Mouse (Mus musculus): Measurements from ENCODE around the gene Igll1. TPM values are rescaled to one million over a fixed set of nuclear protein-coding genes. Genes with fewer than 3 reads are reported as not detected.
"Not testable (repeated sequence)": the region's sequence is repeated elsewhere in the genome, so short reads cannot be mapped to it uniquely, and the experiment has no call there.

Gene Igll1
- total RNA-seq (2022), result not detected

- no peak for DNase-seq (ENCODE audit: low spot score in 2 of 2)
These were observed at the start of gene Igll1 for GRCm38 (mm10) chr16:16863978-16864377. TSS of gene Igll1 (minus strand) at chr16:16863985.

DNA sequence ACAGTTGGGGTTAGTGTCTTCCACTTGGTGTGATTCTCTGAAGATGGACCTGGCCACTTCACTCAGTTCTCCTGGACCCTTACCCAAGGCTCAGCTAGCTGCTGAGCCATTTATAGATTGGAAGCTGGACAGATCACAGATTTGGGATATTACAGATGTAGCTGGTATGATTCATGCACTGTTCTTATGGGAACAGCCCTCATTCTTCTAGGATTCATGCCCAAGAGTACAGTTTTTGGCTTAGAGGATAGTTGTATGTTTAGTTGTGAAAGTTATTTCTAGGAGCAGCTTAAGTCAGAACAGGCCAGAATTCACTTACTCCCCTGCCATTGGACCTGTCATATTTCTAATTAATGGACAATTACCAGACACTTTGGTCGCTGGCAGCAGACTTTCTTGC, 49.7 kb upstream of the Igll1 start:
- no peak for DNase-seq (ENCODE audit: low spot score in 2 of 2)

GRCm38 (mm10) chr16:16911641-16912597, 48.1 kb upstream of the Igll1 start:
- DNase-seq (ENCODE audit: low spot score in 2 of 2), result peak; percentile 59 to 66

DNA sequence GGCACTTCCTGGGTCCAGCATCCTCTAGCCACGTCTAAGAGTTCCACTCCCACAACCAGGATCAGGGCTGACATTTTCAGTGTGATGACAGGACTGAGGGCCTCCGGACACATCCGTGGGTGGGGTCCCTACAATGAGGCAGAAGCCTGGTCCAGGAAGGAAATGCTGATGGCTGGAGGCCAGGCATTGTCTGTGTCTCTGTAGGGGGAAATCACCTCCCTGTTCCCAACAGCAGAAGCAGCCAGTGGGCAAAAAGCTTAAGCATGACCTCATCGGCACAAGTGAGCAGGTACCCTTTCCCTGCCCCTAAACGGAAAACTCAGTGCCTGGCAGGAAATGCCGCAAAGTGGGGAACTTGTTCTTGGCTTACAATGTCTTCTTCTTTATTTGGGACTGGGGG, 44.0 kb upstream of the Igll1 start:
- no peak for DNase-seq (ENCODE audit: low spot score in 2 of 2)

- DNase-seq (ENCODE audit: low spot score in 2 of 2), result no peak
These were observed 39.4 kb upstream of the Igll1 start for GRCm38 (mm10) chr16:16903188-16903587.

DNA sequence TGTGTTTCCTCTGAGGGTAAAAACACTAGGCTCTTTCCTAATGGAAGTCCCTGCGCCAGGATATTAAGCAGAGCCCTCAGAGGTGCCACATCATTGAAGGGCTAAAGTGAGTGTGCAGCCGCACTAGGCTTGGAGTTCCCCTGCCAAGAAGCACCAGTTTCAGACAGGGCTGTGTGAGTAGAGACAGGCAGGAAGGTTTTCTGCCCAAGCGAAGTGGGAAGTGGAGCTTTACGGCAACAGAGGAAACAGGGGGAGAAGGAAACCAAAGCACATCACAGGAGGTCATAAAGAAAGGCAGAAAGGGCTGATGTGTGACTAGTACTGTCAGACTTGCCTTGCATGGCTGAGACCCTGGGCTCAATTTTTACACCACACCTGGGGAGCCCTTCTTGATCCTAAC, 38.5 kb upstream of the Igll1 start:
- DNase-seq (ENCODE audit: low spot score in 2 of 2), result no peak

DNA sequence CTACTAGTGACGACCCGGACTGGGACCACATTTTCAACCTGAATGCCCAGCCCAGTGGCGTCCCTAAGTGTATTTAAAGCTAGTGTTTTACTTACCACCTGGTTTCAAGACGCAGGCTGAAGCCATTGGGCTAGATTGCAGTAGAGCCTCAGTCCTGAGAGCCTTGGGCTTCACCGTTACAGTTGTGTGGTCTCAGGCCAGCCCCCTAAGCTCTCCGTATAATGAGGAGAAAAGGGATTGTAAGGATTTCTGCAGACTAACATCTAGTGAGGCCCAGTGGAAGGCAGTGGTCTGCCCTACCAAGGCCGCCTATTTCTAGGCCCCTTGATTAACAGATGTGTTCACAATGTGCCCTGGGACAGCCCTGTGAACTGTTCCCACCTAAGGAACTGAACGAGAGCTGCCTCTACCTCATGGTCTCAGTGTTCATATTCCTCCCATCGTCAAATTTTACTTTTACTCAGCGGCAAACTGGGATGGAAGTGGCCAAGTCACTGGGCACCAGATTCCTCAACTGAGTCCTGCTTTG, 33.3 kb upstream of the Igll1 start:
- DNase-seq (ENCODE audit: low spot score in 2 of 2), result no peak

DNA sequence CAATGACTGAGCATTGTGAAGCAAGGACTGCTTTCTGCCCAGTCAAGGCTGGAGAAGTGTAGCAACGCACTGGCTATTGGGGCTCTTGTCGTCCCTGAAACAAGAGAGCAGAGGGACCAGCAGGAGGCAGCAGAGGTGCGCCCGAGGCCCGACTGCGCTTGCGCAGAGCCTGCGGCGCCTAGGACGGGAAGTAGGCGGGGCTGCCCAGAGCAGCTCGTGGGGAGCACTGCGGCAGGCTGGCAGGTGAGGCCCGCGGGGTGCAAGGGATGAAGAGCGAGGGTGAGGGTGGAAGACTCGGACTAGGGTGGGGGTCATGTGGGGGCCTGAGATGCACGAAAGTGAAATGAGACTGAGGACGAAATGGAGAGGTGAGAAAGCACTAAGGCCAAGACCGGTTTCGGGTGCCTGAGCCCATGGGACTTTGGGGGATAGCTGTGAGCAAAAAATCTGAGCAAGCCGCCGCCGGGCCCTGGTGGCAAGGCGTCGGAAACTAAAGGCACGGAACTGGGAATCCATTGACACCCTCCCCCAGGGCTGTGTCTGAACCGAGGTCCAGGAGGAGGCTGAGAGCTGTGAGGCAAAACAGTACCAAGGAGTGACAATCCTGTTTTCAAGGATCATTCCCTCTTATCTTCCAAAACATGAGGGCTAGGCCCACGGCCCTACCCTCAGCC, 32.7 kb upstream of the Igll1 start, which contains the start of gene Ppm1f:
Ppm1f (plus strand) TSS at position 88 of the 674 bp plus-strand sequence.
- peak; percentile 89 for DNase-seq (ENCODE audit: low spot score in 2 of 2)

DNA sequence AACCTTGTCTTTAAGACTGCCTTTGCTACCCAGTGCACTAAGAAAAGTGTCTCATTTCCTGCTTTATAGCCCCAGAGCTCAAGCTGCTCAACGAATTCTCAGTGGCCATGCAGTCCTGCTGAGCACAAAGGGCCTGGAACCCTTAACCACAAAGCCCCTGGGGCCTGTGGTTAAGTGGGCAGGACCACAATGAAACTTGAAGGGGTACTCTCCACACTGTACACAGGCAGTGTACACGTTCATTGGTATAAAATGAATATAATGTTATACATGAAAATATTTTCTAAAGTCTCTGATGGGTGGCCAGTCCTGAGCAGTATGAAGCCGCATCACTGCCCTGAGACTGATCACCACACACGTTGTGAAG, 32.2 kb upstream of the Igll1 start:
- DNase-seq (ENCODE audit: low spot score in 2 of 2), result no peak

GRCm38 (mm10) chr16:16892366-16892765, 28.6 kb upstream of the Igll1 start:
- DNase-seq (ENCODE audit: low spot score in 2 of 2), result no peak

DNA sequence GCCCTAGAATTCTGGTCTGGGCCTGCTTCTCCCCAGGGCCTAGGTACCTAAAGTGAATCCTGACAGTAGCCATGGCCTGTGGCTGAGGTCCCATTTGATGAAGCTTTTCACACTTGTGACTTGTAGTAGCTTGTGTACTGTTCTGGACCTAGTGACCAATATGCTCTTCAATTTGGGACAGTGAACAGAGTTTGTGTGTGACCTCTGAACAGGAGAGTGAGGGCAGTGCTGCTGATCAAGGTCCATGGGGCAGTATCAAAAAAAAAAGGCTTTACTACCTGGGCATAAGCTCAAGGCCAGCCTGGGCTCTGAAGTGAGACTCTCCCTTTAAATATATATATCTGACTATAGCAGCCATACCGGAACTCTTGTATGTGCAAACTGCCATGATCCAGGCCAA, 24.6 kb upstream of the Igll1 start:
- no peak for DNase-seq (ENCODE audit: low spot score in 2 of 2)

DNA sequence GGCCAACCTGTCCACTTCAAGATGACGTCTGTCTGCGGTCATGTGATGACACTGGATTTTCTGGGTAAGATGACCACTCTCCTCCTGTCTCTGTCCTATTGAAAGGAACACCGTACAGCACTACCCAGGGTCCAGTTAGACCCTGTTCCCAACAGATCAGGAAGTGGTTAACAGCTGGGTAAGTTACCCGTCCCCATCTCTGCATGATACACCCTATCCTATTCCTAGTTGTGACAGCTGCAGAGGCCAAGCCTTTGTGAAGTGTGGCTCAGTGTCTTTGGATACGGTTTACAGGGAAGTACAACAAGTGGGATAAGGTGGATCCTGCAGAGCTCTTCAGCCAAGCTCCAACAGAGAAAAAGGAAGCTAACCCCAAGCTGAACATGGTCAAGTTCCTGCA, 15.2 kb upstream of the Igll1 start:
- no peak for DNase-seq (ENCODE audit: low spot score in 2 of 2)

GRCm38 (mm10) chr16:16870617-16871331, 7.0 kb upstream of the Igll1 start, which contains the start of the genes Top3b and Vpreb1:
TSS of gene Top3b (plus strand) at chr16:16870736.
TSS of gene Vpreb1 (minus strand) at chr16:16870843.
- peak; percentile 80 to 88 for DNase-seq (ENCODE audit: low spot score in 2 of 2)

- no peak for DNase-seq (ENCODE audit: low spot score in 2 of 2)
These were observed 6.4 kb upstream of the Igll1 start for GRCm38 (mm10) chr16:16870241-16870616.

GRCm38 (mm10) chr16:16865696-16866561, 2.1 kb upstream of the Igll1 start:
- peak in 1 of 2 experiments; percentile 4 for DNase-seq (ENCODE audit: low spot score in 2 of 2)

- peak in 1 of 2 experiments; percentile 2 for DNase-seq (ENCODE audit: low spot score in 2 of 2)
These were observed 1.4 kb upstream of the Igll1 start for GRCm38 (mm10) chr16:16865217-16865616.

GRCm38 (mm10) chr16:16862288-16862687, 1.5 kb downstream of the Igll1 start:
- DNase-seq (ENCODE audit: low spot score in 2 of 2), result no peak

DNA sequence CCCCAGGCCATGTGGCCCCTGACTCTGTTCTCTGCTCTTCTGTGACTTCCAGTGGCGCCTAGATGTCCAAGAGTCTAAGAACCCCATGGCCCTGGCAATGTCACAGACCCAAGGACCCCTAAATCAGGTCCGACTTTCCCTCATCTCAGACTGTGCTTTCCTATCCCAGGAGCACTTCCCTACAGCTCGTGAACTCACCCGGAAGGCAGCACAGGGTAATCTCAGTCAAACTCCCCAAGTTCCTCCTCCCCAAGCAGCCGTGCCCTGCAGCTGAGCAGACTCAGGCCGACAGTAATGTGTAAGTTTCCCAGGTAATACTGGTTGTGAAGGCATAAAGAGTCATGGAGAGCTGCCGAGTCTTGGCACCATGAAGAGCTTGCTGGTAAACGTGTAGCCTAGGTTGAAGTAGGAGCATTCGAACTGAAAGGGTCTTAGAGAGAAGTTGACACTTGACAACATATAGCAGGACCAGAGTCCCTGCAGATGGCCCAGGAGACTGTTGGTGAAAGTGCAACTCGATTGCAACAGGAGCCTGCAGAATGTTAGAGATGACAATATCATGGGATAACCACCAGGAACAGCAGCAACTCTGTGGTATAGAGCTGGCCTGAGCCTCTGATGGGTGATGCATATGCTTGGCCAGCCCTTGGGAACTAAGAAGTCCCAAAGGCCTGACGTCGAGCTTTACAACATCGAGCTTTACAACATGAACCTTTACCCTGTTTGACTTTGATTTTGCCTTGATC, 6.9 kb downstream of the Igll1 start:
- no peak for DNase-seq (ENCODE audit: low spot score in 2 of 2)

DNA sequence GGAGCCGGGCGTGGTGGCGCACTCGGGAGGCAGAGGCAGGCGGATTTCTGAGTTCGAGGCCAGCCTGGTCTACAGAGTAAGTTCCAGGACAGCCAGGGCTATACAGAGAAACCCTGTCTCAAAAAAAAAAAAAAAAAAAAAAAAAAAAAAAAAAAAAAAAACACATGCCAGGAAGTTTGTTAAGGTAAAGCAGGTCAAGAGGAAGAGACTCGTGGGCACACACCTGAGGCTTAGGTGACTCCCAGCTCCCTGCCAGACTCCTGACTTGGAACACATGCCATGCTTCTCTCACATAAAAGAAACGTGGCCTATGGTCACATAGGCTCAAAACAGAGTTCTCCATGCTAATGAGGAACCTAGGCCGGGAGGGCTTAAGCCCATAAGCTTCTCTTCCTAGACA, 7.7 kb downstream of the Igll1 start:
- not testable (repeated sequence) for DNase-seq (ENCODE audit: low spot score in 2 of 2)

DNA sequence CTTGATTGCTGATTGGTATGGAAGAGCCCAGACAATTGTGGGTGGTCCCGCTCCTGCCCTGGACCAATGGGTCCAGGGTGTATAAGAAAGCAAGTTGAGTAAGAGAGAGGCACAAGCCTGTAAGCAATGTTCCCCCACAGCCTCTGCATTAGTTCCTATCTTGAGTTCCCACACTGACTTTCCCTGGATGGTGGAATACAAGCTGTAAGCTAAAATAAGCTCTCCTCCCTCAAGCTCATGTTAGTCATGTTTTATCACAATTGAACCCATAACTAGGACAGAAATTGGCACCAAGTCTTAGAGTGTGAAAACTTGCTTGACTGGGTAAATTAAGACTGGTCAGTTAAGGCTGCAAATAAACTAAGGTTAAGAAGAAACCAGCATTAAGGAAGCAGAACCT, 8.2 kb downstream of the Igll1 start:
- DNase-seq (ENCODE audit: low spot score in 2 of 2), result no peak
